Mouse (Mus musculus): Measurements from ENCODE around the gene B3gnt6.

B3gnt6 gene

GRCm38 (mm10) chr7:98148721-98149407, 50.4 kb downstream of the B3gnt6 start:
- no peak for DNase-seq (ENCODE audit: low spot score)

- no peak for DNase-seq (ENCODE audit: low spot score)
These were observed 51.5 kb downstream of the B3gnt6 start for GRCm38 (mm10) chr7:98147766-98148165.

- no peak for DNase-seq (ENCODE audit: low spot score)
These were observed 52.8 kb downstream of the B3gnt6 start for GRCm38 (mm10) chr7:98146447-98146845.

- DNase-seq (ENCODE audit: low spot score) = no peak
These were observed 53.3 kb downstream of the B3gnt6 start for GRCm38 (mm10) chr7:98145842-98146446.

- DNase-seq (ENCODE audit: low spot score) = no peak
These were observed 53.9 kb downstream of the B3gnt6 start, which contains the start of gene Omp for GRCm38 (mm10) chr7:98145402-98145801. Omp (minus strand) TSS chr7:98145502.

GRCm38 (mm10) chr7:98142648-98143047, 56.6 kb downstream of the B3gnt6 start:
- DNase-seq (ENCODE audit: low spot score) = no peak

Data from layer of hippocampus, adult 11-12 months (tissue).